Mouse (Mus musculus): ENCODE data around the gene Klhl5.

Klhl5 gene

DNA sequence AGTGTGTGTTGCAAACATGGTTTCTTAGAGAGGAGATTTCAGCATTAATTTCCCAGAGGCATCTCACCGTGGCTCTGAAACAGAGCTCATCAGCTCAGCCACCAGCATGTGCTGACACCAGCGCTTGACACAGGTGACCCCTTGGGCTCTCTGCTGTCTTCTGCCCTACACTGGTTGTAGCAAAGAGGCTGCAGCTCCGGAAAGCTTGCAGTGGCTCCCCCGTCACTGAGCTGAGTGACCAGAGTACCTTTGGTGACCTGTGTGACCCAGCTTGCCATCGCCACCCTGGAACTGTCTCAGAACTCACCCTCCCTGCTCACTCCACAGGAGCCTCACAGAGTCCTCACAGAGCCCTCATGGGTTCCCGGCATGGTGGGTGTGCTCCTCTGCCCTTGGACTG, 34.9 kb downstream of the Klhl5 start:
- in situ Hi-C loops (cut with MboI; ENCODE audit: low sequenced_read_pairs), result no loop called here

DNA sequence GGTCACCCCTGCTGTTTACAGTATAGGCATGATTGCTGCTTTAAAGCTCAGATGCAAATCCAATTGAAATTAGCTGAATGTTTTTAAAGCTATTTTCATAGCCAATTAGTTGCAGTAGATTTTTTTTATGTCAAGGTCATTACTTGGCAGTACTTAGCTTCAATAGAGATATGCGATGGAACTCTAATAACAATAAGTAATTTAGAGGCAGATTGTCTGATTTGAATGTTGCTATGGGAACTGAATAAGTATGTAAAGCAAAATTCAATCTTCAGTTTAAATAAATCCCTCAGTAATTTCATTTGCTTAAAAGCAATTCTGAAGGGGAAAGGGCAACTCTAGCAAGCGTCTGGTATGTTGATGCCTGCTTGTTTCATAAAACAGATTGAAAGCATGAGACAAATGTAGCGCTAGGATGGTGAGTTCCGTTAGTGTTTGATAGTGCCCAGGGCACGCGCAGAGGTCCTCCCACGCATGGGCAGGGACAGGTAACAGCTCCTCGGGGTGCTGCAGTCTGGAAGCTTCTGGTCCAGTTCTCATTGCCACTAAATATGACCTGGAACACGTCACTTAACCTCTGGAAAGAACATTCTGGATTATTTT, 38.3 kb downstream of the Klhl5 start:
- in situ Hi-C loops (cut with MboI; ENCODE audit: low sequenced_read_pairs), result no loop called here

- in situ Hi-C loops (cut with MboI; ENCODE audit: low sequenced_read_pairs), result no loop called here
Observed at GRCm38 (mm10) chr5:65146749-65147148, 39.4 kb downstream of the Klhl5 start.

GRCm38 (mm10) chr5:65149706-65150105, 42.4 kb downstream of the Klhl5 start:
- in situ Hi-C loops (cut with MboI; ENCODE audit: low sequenced_read_pairs), result no loop called here

- in situ Hi-C loops (cut with MboI; ENCODE audit: low sequenced_read_pairs), result no loop called here
Observed at GRCm38 (mm10) chr5:65150376-65150955, 43.1 kb downstream of the Klhl5 start.

DNA sequence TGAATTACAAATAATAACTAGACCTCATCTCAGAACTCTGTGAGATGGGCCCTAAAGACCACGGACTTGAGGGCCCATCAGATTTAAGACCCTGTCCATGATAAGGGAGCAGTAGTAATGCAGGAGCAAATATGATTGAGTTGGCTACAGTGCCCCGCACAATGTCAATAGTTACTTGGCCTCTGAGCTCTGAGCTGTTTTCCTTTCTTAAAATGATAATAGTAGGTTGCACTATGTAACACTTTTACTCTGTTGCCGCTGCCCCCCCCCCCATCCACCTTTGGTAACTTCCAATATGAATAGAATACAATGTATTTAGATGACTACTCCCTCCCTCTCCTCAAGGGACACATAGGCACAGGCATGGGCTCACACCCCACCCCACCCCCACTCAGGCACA, 43.9 kb downstream of the Klhl5 start:
- in situ Hi-C loops (cut with MboI; ENCODE audit: low sequenced_read_pairs), result no loop called here

DNA sequence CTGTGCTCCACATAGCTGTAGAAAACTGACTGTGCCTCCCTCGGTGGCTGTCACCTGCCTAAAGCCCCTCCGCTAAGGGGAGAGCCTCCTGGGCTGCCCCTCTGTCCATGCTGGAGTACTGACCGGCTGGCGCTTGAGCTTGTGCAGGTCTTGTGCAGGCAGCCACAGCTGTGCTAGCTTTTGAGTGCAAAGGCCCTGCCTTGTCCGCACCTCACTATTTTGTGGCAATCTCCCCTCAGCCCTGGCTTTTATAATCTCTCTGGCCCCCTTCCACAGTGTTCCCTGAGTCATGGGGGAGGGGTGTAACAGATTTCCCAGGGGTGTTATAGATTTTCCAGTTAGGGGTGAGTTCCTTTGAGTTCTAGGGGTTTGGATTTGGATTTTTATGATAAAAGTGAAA, 44.4 kb downstream of the Klhl5 start:
- in situ Hi-C loops (cut with MboI; ENCODE audit: low sequenced_read_pairs), result no loop called here

GRCm38 (mm10) chr5:65154287-65154686, 46.9 kb downstream of the Klhl5 start:
- in situ Hi-C loops (cut with MboI; ENCODE audit: low sequenced_read_pairs), result no loop called here

DNA sequence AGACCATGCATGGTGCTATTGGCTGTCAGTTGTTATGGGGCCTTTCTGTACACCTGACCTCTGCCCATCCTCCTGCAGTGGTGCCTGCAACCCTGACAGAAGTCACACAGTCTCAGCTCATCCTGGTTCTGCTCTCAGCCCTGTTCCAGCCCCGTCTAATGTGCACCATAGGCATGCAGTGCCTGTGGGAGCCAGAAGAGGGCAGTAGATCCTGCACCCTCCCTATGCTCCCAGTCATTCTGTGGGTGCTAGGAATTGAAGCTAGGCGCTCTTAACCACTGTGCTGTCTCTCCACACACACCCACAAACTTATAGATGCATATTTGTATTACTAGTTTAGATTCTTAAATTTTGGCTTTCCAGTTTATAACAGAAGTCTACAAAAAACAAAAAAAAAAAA, 49.5 kb downstream of the Klhl5 start:
- in situ Hi-C loops (cut with MboI; ENCODE audit: low sequenced_read_pairs), result no loop called here

- in situ Hi-C loops (cut with MboI; ENCODE audit: low sequenced_read_pairs), result no loop called here
Observed at GRCm38 (mm10) chr5:65157412-65158381, 50.4 kb downstream of the Klhl5 start.

GRCm38 (mm10) chr5:65158696-65159305, 51.5 kb downstream of the Klhl5 start:
- in situ Hi-C loops (cut with MboI; ENCODE audit: low sequenced_read_pairs), result no loop called here

GRCm38 (mm10) chr5:65163001-65163400, 55.7 kb downstream of the Klhl5 start:
- in situ Hi-C loops (cut with MboI; ENCODE audit: low sequenced_read_pairs), result no loop called here

- in situ Hi-C loops (cut with MboI; ENCODE audit: low sequenced_read_pairs), result no loop called here
Observed at GRCm38 (mm10) chr5:65163489-65164092, 56.3 kb downstream of the Klhl5 start.

GRCm38 (mm10) chr5:65170206-65170605, 62.9 kb downstream of the Klhl5 start:
- in situ Hi-C loops (cut with MboI; ENCODE audit: low sequenced_read_pairs), result no loop called here

DNA sequence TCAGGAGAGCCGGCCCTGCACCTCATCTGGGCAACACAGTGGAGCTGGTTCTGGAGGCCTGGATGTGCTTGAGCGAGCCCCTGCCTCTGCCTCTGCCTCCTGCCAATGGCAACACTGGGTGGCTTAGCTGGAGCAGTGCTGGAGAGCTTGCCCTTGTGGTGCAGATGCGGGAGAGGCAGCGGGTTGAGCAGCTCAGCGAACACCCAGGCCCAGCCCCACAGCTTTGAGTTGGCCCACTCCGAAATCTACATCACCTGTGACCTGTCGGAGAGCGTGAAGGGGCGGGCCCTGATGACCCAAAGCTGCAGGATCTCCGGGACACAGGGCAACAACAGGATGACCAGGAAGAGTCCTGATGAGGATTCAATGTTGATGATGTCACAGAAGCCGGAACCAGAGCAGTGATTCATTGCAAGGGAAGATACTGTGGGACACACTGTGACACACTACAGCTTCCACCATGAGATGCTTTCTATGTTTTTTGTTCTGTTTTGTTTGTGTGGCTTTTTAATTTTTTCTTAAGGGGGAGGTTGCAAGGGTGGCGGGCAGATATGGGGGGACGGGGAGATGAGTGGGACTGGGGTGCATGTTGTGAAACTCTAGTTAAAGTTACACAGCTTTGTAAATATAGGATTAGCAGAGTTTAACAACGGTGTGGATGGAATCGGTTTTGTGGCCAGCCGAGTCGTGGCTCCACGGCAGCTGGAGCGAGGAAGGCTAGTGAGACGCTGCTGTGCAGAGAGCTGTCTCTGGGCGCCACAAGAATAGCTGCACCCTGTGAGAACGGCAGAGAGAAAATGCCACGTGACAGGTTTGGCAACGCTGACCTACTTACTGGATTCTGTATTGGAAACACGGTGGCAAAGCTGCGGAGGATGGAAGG, 67.9 kb downstream of the Klhl5 start:
- in situ Hi-C loops (cut with MboI; ENCODE audit: low sequenced_read_pairs), result no loop called here

GRCm38 (mm10) chr5:65175918-65176484, 68.7 kb downstream of the Klhl5 start:
- in situ Hi-C loops (cut with MboI; ENCODE audit: low sequenced_read_pairs), result no loop called here

GRCm38 (mm10) chr5:65177026-65177514, 69.7 kb downstream of the Klhl5 start:
- in situ Hi-C loops (cut with MboI; ENCODE audit: low sequenced_read_pairs), result no loop called here

GRCm38 (mm10) chr5:65178477-65178876, 71.1 kb downstream of the Klhl5 start:
- in situ Hi-C loops (cut with MboI; ENCODE audit: low sequenced_read_pairs), result no loop called here

DNA sequence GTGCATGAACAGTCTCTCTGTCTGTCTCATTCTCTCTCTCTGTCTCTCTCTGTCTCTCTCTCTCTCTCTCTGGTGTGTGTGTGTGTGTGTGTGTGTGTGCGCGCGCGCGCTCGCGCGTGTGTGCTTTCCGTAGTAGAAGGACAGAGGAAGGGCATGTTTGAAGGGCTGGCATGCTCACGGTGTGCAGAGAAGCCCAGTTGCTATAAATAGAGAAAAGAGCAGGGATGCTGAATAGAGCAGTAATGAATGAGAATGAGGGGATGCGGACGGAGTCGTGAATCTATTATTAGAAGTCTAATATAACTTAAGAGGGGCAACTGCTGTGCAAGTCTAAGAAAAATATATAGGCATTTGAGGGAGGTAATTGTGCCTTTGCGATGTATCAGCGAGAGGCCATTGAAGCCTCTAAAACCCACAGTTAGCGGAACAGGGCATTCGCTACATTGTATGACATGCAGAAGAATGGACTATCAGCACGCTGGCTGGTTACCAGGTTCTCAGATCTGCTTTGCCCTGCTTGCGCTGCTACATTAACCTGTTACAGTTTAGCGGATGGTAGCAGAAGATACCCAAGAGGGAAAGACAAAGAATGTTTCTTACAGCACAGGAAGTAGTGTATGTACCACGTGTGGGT, 73.9 kb downstream of the Klhl5 start:
- in situ Hi-C loops (cut with MboI; ENCODE audit: low sequenced_read_pairs), result no loop called here
